Mouse (Mus musculus): ENCODE results near the gene Tspan31. TPM values are rescaled to one million over a fixed set of nuclear protein-coding genes. Genes with fewer than 3 reads are reported as not detected.
A peak's percentile ranks its signal among the peaks of the same experiment; 100 is the strongest.

Tspan31 gene
- polyA plus RNA-seq, 1 experiment from 2014 or later = 158 TPM

- WGBS = under 1% methylated on average over 44 of the region's 44 CpGs
- Histone ChIP-seq H3K4me3 (replicated peaks; ENCODE audit: low read length) (peak overlapping the region; percentile 92), H3K9me3 (replicated peaks; ENCODE audit: control insufficient read depth, low read length) (no peaks in the 10 kb centered on the region), H3K4me1 (ENCODE audit: control insufficient read depth, insufficient read depth, low read length) (peaks cover 7% of the 10 kb centered on the region; the same call in 1 of the 2 replicates), H3K27me3 (ENCODE audit: control insufficient read depth, insufficient read depth, low read length) (no peaks in the 10 kb centered on the region), H3K36me3 (ENCODE audit: control insufficient read depth, insufficient read depth, low read length) (0 out of 2 replicates have a peak, but pooled peaks cover 2% of the 10 kb centered on the region), H3K9ac (ENCODE audit: low read length) (peak overlapping the region; percentile 85), H3K27ac (ENCODE audit: low read length) (peak overlapping the region; percentile 77), H3K4me2 (ENCODE audit: low read depth, low read length) (peak overlapping the region; percentile 98)
- peak; percentile 85 for ATAC-seq (ENCODE audit: insufficient read depth, low FRiP score)
Measured at GRCm38 (mm10) chr10:127041774-127042338, 28.2 kb downstream of the Tspan31 start.

DNA sequence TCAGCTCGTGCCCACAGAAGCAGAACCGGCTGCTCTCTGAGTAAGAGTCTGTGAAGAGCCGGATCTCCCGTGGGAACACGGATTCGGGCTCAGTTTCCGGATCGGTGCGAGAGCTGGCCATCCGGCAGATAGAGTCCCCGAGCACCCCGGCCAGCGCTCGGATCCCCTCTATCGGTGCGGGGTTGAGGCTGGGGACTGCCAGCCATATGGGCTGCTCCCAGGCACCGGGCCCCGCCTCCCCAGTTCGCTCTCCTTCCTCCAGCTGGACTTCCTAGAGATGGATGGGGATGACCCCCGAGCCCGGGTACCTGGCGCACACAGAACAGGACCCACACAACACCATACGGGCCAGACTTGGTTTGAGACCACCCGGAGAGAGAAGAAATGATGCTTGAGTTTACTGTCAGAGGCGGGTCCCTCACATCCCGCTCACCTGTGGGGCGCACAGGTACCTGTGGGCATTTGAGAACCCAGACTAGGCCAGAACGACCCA lies 28.7 kb downstream of the Tspan31 start, which contains the start of the genes Mettl1 and Eef1akmt3:
TSS of gene Mettl1 (plus strand) at position 141 of the 493 bp plus-strand sequence.
TSS of gene Eef1akmt3 (minus strand) at position 240 of the 493 bp plus-strand sequence.
- under 1% methylated on average over 28 of the region's 28 CpGs for WGBS
- H3K36me3 ChIP-seq (ENCODE audit: control insufficient read depth, insufficient read depth, low read length) = 0 out of 2 replicates have a peak, but pooled peaks cover 2% of the 10 kb centered on the region
- peak within 1 kb of the TSS; percentile 77 for H3K27ac ChIP-seq (ENCODE audit: low read length)
- H3K9ac ChIP-seq (ENCODE audit: low read length) = peak within 1 kb of the TSS; percentile 85
- H3K4me3 ChIP-seq (replicated peaks; ENCODE audit: low read length) = peak within 1 kb of the TSS; percentile 92
- H3K9me3 ChIP-seq (replicated peaks; ENCODE audit: control insufficient read depth, low read length) = no peaks in the 10 kb centered on the region
- peak; percentile 65 for ATAC-seq (ENCODE audit: insufficient read depth, low FRiP score)
- H3K27me3 ChIP-seq (ENCODE audit: control insufficient read depth, insufficient read depth, low read length) = no peaks in the 10 kb centered on the region
- peak within 1 kb of the TSS; percentile 98 for H3K4me2 ChIP-seq (ENCODE audit: low read depth, low read length)
- H3K4me1 ChIP-seq (ENCODE audit: control insufficient read depth, insufficient read depth, low read length) = peaks cover 7% of the 10 kb centered on the region; the same call in 1 of the 2 replicates

DNA sequence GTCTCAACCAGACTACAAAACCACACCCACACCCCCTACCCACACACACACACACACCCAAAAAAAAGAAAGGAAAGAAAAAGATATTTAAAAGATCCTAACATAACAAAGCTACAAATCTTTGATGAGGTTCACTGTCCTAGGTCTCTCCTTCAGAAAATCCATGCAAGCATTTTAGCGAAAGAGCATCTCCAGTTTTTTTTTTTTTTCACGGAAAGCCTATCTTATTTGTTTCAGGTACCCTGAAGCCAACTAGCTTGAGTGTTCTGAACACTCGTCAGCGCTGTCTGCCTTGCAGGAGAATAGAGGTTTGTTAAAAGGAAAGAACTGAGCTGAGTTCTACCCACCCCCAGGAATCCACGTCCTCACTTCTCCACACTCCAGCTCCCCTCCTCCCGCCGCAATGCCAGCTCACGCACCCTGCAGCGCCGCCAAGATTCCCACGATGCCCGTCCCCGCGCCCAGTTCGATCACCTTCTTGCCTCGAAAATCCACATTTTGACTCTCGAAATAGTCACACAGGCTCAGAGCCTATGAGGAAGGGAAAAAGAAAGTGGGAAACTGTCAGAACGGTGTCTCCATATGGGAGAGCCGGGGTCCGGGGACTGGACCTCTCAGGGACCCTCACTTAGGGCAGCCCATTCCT lies 29.4 kb downstream of the Tspan31 start:
- H3K36me3 ChIP-seq (ENCODE audit: control insufficient read depth, insufficient read depth, low read length) = 0 out of 2 replicates have a peak, but pooled peaks cover 2% of the 10 kb centered on the region
- no peaks in the 10 kb centered on the region for H3K9me3 ChIP-seq (replicated peaks; ENCODE audit: control insufficient read depth, low read length)
- no peak for ATAC-seq (ENCODE audit: insufficient read depth, low FRiP score)
- peak overlapping the region; percentile 85 for H3K9ac ChIP-seq (ENCODE audit: low read length)
- WGBS = 2% methylated on average over 20 of the region's 20 CpGs
- peaks cover 7% of the 10 kb centered on the region; the same call in 1 of the 2 replicates for H3K4me1 ChIP-seq (ENCODE audit: control insufficient read depth, insufficient read depth, low read length)
- peak overlapping the region; percentile 77 for H3K27ac ChIP-seq (ENCODE audit: low read length)
- no peaks in the 10 kb centered on the region for H3K27me3 ChIP-seq (ENCODE audit: control insufficient read depth, insufficient read depth, low read length)
- H3K4me2 ChIP-seq (ENCODE audit: low read depth, low read length) = peak overlapping the region; percentile 98
- peak overlapping the region; percentile 92 for H3K4me3 ChIP-seq (replicated peaks; ENCODE audit: low read length)

GRCm38 (mm10) chr10:127037641-127038040 lies 32.4 kb downstream of the Tspan31 start:
- Histone ChIP-seq H3K9ac (ENCODE audit: low read length) (no peak overlapping the region), H3K9me3 (replicated peaks; ENCODE audit: control insufficient read depth, low read length) (no peaks in the 10 kb centered on the region), H3K36me3 (ENCODE audit: control insufficient read depth, insufficient read depth, low read length) (no peaks in the 10 kb centered on the region), H3K4me2 (ENCODE audit: low read depth, low read length) (no peak overlapping the region), H3K27me3 (ENCODE audit: control insufficient read depth, insufficient read depth, low read length) (no peaks in the 10 kb centered on the region), H3K4me3 (replicated peaks; ENCODE audit: low read length) (no peak overlapping the region), H3K4me1 (ENCODE audit: control insufficient read depth, insufficient read depth, low read length) (peaks cover 3% of the 10 kb centered on the region; the same call in 1 of the 2 replicates), H3K27ac (ENCODE audit: low read length) (no peak overlapping the region)
- ATAC-seq (ENCODE audit: insufficient read depth, low FRiP score) = no peak
- 75% methylated on average over 12 of the region's 12 CpGs for WGBS

- no peak for ATAC-seq (ENCODE audit: insufficient read depth, low FRiP score)
- 82% methylated on average over 12 of the region's 12 CpGs for WGBS
- Histone ChIP-seq H3K27ac (ENCODE audit: low read length) (no peak overlapping the region), H3K9me3 (replicated peaks; ENCODE audit: control insufficient read depth, low read length) (no peaks in the 10 kb centered on the region), H3K4me2 (ENCODE audit: low read depth, low read length) (no peak overlapping the region), H3K4me1 (ENCODE audit: control insufficient read depth, insufficient read depth, low read length) (no peaks in the 10 kb centered on the region), H3K4me3 (replicated peaks; ENCODE audit: low read length) (no peak overlapping the region), H3K27me3 (ENCODE audit: control insufficient read depth, insufficient read depth, low read length) (no peaks in the 10 kb centered on the region), H3K36me3 (ENCODE audit: control insufficient read depth, insufficient read depth, low read length) (no peaks in the 10 kb centered on the region), H3K9ac (ENCODE audit: low read length) (no peak overlapping the region)
Measured at GRCm38 (mm10) chr10:127036273-127036672, 33.8 kb downstream of the Tspan31 start.

DNA sequence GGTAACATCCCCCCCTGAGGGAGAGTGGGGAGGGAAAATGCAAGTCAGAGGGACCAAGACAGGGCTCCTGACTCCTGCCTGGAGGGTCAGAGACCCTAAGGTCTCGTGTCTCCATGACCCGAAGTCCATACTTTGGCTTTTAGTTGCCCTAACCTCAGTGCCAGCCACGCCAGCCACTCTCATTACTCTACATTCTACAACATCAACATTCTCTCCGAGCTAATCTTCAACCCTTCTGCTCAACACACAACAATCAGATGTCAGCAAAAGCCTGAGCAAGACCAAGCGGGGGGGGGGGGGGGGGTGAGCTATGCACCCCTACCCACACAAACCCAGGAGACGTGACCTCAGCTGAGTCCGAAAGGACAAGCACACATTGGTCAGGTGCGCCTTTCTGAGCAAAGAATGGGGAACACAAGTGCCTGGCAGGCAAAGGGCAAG lies 36.7 kb downstream of the Tspan31 start:
- H3K36me3 ChIP-seq (ENCODE audit: control insufficient read depth, insufficient read depth, low read length) = 0 out of 2 replicates have a peak, but pooled peaks cover 2% of the 10 kb centered on the region
- 71% methylated on average over 8 of the region's 8 CpGs for whole genome bisulfite sequencing
- ATAC-seq (ENCODE audit: insufficient read depth, low FRiP score) = no peak
- no peak overlapping the region for H3K27ac ChIP-seq (ENCODE audit: low read length)
- no peak overlapping the region for H3K9ac ChIP-seq (ENCODE audit: low read length)
- H3K4me1 ChIP-seq (ENCODE audit: control insufficient read depth, insufficient read depth, low read length) = no peaks in the 10 kb centered on the region
- H3K4me3 ChIP-seq (replicated peaks; ENCODE audit: low read length) = no peak overlapping the region
- H3K9me3 ChIP-seq (replicated peaks; ENCODE audit: control insufficient read depth, low read length) = no peaks in the 10 kb centered on the region
- H3K27me3 ChIP-seq (ENCODE audit: control insufficient read depth, insufficient read depth, low read length) = no peaks in the 10 kb centered on the region
- H3K4me2 ChIP-seq (ENCODE audit: low read depth, low read length) = no peak overlapping the region

GRCm38 (mm10) chr10:127030336-127031296 lies 39.4 kb downstream of the Tspan31 start, which contains the start of gene Tsfm:
Gene Tsfm (minus strand): TSS chr10:127030840.
- Histone ChIP-seq H3K27me3 (ENCODE audit: control insufficient read depth, insufficient read depth, low read length) (no peaks in the 10 kb centered on the region), H3K4me3 (replicated peaks; ENCODE audit: low read length) (peak within 1 kb of the TSS; percentile 87), H3K36me3 (ENCODE audit: control insufficient read depth, insufficient read depth, low read length) (peaks cover 13% of the 10 kb centered on the region; the same call in 1 of the 2 replicates), H3K27ac (ENCODE audit: low read length) (peak within 1 kb of the TSS; percentile 73), H3K4me1 (ENCODE audit: control insufficient read depth, insufficient read depth, low read length) (no peaks in the 10 kb centered on the region), H3K4me2 (ENCODE audit: low read depth, low read length) (peak within 1 kb of the TSS; percentile 81), H3K9ac (ENCODE audit: low read length) (peak within 1 kb of the TSS; percentile 89), H3K9me3 (replicated peaks; ENCODE audit: control insufficient read depth, low read length) (no peaks in the 10 kb centered on the region)
- WGBS = 5% methylated on average over 56 of the region's 56 CpGs
- peak; percentile 90 for ATAC-seq (ENCODE audit: insufficient read depth, low FRiP score)

DNA sequence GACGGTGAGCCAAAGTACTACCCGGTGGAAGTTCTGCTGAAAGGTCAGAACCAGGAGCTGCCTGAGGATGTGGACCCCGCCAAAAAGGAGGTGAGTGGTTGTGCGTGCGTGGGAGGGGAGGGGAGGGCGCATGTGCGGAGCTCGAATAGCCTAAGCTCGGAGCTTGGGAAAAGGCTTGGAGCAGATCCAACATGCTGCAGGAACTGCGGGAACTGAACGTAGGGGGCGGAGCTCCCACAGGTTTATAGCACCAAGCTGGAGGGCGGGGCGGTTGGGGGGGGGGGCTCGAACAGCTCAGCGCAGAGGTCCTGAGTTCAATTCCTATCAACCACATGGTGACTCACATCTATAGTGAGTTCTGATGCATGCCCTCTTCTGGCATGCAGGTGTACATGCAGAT lies 51.6 kb downstream of the Tspan31 start:
- H3K27me3 ChIP-seq (ENCODE audit: control insufficient read depth, insufficient read depth, low read length) = no peaks in the 10 kb centered on the region
- H3K9me3 ChIP-seq (replicated peaks; ENCODE audit: control insufficient read depth, low read length) = no peaks in the 10 kb centered on the region
- H3K4me1 ChIP-seq (ENCODE audit: control insufficient read depth, insufficient read depth, low read length) = no peaks in the 10 kb centered on the region
- H3K9ac ChIP-seq (ENCODE audit: low read length) = no peak overlapping the region
- no peaks in the 10 kb centered on the region for H3K36me3 ChIP-seq (ENCODE audit: control insufficient read depth, insufficient read depth, low read length)
- H3K27ac ChIP-seq (ENCODE audit: low read length) = no peak overlapping the region
- no peak for ATAC-seq (ENCODE audit: insufficient read depth, low FRiP score)
- H3K4me3 ChIP-seq (replicated peaks; ENCODE audit: low read length) = no peak overlapping the region
- WGBS = 76% methylated on average over 16 of the region's 16 CpGs
- no peak overlapping the region for H3K4me2 ChIP-seq (ENCODE audit: low read depth, low read length)

All from stomach, embryonic 16.5 days (tissue).